Mouse (Mus musculus) Patski (cell line): Measurements from ENCODE around the gene Des. TPM values are rescaled to one million over a fixed set of nuclear protein-coding genes. Genes with fewer than 3 reads are reported as not detected.

Source experiments
- ATAC-seq: fragments of 100-300 bp; one replicate; pipeline ENCODE4 v1.8.0; 2021
- CTCF ChIA-PET: fragments of 350-600 bp; sonication (Branson Sonifier 250); formaldehyde crosslinking; loops from one replicate; lab custom pipeline; 2022; ENCODE audit warnings: inconsistent platforms; lab: Charles Lee
- POLR2A ChIA-PET: fragments of 350-600 bp; sonication (Branson Sonifier 250); formaldehyde crosslinking; loops from one replicate; lab custom pipeline; 2022; ENCODE audit warnings: antibody characterized with exemption, inconsistent platforms; lab: Charles Lee
- DNase-seq: peaks from one replicate; pipeline ENCODE4 v3.0.0-alpha.2; 2011; ENCODE audit warnings: low read depth, low spot score
- H3K27me3 ChIP-seq: fragments of 371-371 bp; one replicate; pipeline ENCODE4 v1.5.1; 2021
- CTCF ChIP-seq: fragments of 100-300 bp; IDR thresholded peaks from one replicate; pipeline ENCODE4 v1.5.1; 2021
- in situ Hi-C: fragments of 300-500 bp; cut with MboI; formaldehyde crosslinking; loops from 3 replicates; pipeline ENCODE4 v1.11.1; 2018; ENCODE audit warnings: low pct_unique_long_range_greater_than_20kb, mixed read lengths
- polyA plus RNA-seq: library from polyadenylated mRNA; unstranded; gene quantifications from one replicate; pipeline ENCODE4 v1.2.3, GENCODE M21; 2021

Des gene
- polyA plus RNA-seq, 1 experiment from 2014 or later = 0.23 TPM

GRCm38 (mm10) chr1:75412196-75412595, 52.1 kb downstream of the Des start:
- DNase-seq (no peak), ATAC-seq (no peak)
- CTCF ChIA-PET = interaction anchor here (0.8 kb wide), 1 partner anchor 14 kb away, joined by 3 read pairs; no protein-coding TSS in a partner anchor
- in situ Hi-C loops = no loop called here
- POLR2A ChIA-PET = no interaction called here
- no peaks in the 10 kb centered on the region for H3K27me3 ChIP-seq
- no peak for TF ChIP-seq CTCF

GRCm38 (mm10) chr1:75413749-75414148, 53.6 kb downstream of the Des start:
- POLR2A ChIA-PET = no interaction called here
- no peak for ATAC-seq
- CTCF ChIA-PET = interaction anchor here (0.7 to 3.2 kb wide), 7 partner anchors 10 to 70 kb away, joined by 3 to 17 read pairs (median 7); partner anchors contain the start of gene Gmppa
- H3K27me3 ChIP-seq = no peaks in the 10 kb centered on the region
- in situ Hi-C loops = no loop called here
- DNase-seq = no peak
- TF ChIP-seq CTCF = no peak

Other genes starting within 250 kb of the Des start
- gene Nhej1, start 235.1 kb upstream of the Des start, polyA plus RNA-seq = 7.0 TPM
- gene Slc23a3, start 226.4 kb upstream of the Des start, polyA plus RNA-seq = 0.12 TPM
- gene Cnppd1, start 217.6 kb upstream of the Des start, polyA plus RNA-seq = 64.4 TPM
- 107 TPM for gene Retreg2, start 217.6 kb upstream of the Des start, polyA plus RNA-seq
- 27.0 TPM for gene Zfand2b, start 191.7 kb upstream of the Des start, polyA plus RNA-seq
- gene Abcb6, start 179.9 kb upstream of the Des start, polyA plus RNA-seq = 25.9 TPM
- 28.5 TPM for gene Ankzf1, start 168.2 kb upstream of the Des start, polyA plus RNA-seq
- gene Atg9a, start 168.1 kb upstream of the Des start, polyA plus RNA-seq = 33.2 TPM
- 30.9 TPM for gene Glb1l, start 149.5 kb upstream of the Des start, polyA plus RNA-seq
- gene Stk16, start 149.5 kb upstream of the Des start, polyA plus RNA-seq = 181 TPM
- gene Tuba4a, start 140.5 kb upstream of the Des start, polyA plus RNA-seq = 200 TPM
- gene A630095N17Rik, start 128.2 kb upstream of the Des start, polyA plus RNA-seq = 0.15 TPM
- gene Dnajb2, start 123.9 kb upstream of the Des start, polyA plus RNA-seq = 54.1 TPM
- 0.33 TPM for gene Ptprn, start 95.8 kb upstream of the Des start, polyA plus RNA-seq
- gene Resp18, start 81.9 kb upstream of the Des start, polyA plus RNA-seq = not detected
- gene Dnpep, start 42.3 kb upstream of the Des start, polyA plus RNA-seq = 151 TPM
- 73.0 TPM for gene Speg, start 15.0 kb downstream of the Des start, polyA plus RNA-seq
- gene Gmppa, start 75.6 kb downstream of the Des start, polyA plus RNA-seq = 76.8 TPM
- gene Asic4, start 90.1 kb downstream of the Des start, polyA plus RNA-seq = 0.04 TPM
- 65.0 TPM for gene Chpf, start 119.0 kb downstream of the Des start, polyA plus RNA-seq
- gene Tmem198, start 119.2 kb downstream of the Des start, polyA plus RNA-seq = 1.7 TPM
- gene Obsl1, start 146.1 kb downstream of the Des start, polyA plus RNA-seq = 33.3 TPM
- 5.7 TPM for gene Inha, start 146.7 kb downstream of the Des start, polyA plus RNA-seq
- 22.7 TPM for gene Stk11ip, start 161.2 kb downstream of the Des start, polyA plus RNA-seq
- 60.2 TPM for gene Slc4a3, start 185.9 kb downstream of the Des start, polyA plus RNA-seq